Mouse (Mus musculus) lung, postnatal 0 days (tissue): ENCODE data around the gene Slc18a3. TPM values are rescaled to one million over a fixed set of nuclear protein-coding genes. Genes with fewer than 3 reads are reported as not detected.

Experiments
- ATAC-seq: fragments of 200-750 bp; cut with Nextera tagmentation; 2 replicates; pipeline ENCODE4 v1.8.0; 2017; ENCODE audit warnings: moderate library complexity
- DNase-seq: peaks from one replicate; pipeline ENCODE4 v3.0.0-alpha.2; 2016; ENCODE audit warnings: low spot score
- H3K27ac ChIP-seq: fragments of 300-500 bp; sonication (generic); 2 replicates; pipeline ENCODE4 v1.5.1; 2014; ENCODE audit warnings: antibody characterized with exemption, mild to moderate bottlenecking, low read length, mixed read lengths
- H3K27me3 ChIP-seq: fragments of 300-500 bp; sonication (generic); replicated peaks from 2 replicates; pipeline ENCODE4 v1.6.1; 2014; ENCODE audit warnings: low read length, mixed read lengths; ENCODE audit not compliant: insufficient read depth
- H3K36me3 ChIP-seq: fragments of 300-500 bp; sonication (generic); 2 replicates; pipeline ENCODE4 v1.6.1; 2014; ENCODE audit warnings: low read length, mixed read lengths; ENCODE audit not compliant: insufficient read depth
- H3K4me1 ChIP-seq: fragments of 300-500 bp; sonication (generic); 2 replicates; pipeline ENCODE4 v1.6.1; 2014; ENCODE audit warnings: antibody characterized with exemption, low read depth, low read length, mixed read lengths; ENCODE audit not compliant: insufficient read depth
- H3K4me2 ChIP-seq: fragments of 300-500 bp; sonication (generic); replicated peaks from 2 replicates; pipeline ENCODE4 v1.6.1; 2014; ENCODE audit warnings: low read depth, mild to moderate bottlenecking, low read length, moderate library complexity, mixed read lengths
- H3K4me3 ChIP-seq: fragments of 300-500 bp; sonication (generic); 2 replicates; pipeline ENCODE4 v1.5.1; 2014; ENCODE audit warnings: low read depth, low read length
- H3K9ac ChIP-seq: fragments of 300-500 bp; sonication (generic); replicated peaks from 2 replicates; pipeline ENCODE4 v1.6.1; 2014; ENCODE audit warnings: low read depth, mild to moderate bottlenecking
- H3K9me3 ChIP-seq: fragments of 300-500 bp; sonication (generic); 2 replicates; pipeline ENCODE4 v1.6.1; 2016; ENCODE audit warnings: low read length, mixed read lengths
- CTCF ChIP-seq: IDR thresholded peaks from 2 replicates; pipeline ENCODE4 v1.5.1; 2016; ENCODE audit warnings: antibody characterized with exemption, mild to moderate bottlenecking
- EP300 ChIP-seq: IDR thresholded peaks from 2 replicates; pipeline ENCODE4 v1.6.1; 2016; ENCODE audit warnings: antibody characterized with exemption, mild to moderate bottlenecking, control low read depth
- WGBS: fragments of 180-500 bp; shearing (Covaris S2); extraction: QIAGEN DNeasy Blood & Tissue Kit; methylation state at CpG from one replicate; pipeline ENCODE4 v1.1.7; 2014; 5-methylcytosine and 5-hydroxymethylcytosine counted together
- polyA plus RNA-seq: library from polyadenylated mRNA; unstranded; fragments of >200 nt; fragmentation: Nextera tagmentation; extraction: Ambion mirVana; gene quantifications from 2 replicates; pipeline ENCODE4 v1.2.1, GENCODE M21; 2015

Gene Slc18a3
- polyA plus RNA-seq, 1 experiment from 2014 or later = not detected

- ATAC-seq (peak; percentile 72), DNase-seq (peak; percentile 50)
- H3K9me3 ChIP-seq = no peaks in the 10 kb centered on the region
- peak overlapping the region; percentile 39 for H3K4me2 ChIP-seq
- H3K27me3 ChIP-seq = no peaks in the 10 kb centered on the region
- 8% methylated on average over 13 of the region's 13 CpGs for WGBS
- no peak overlapping the region for H3K9ac ChIP-seq
- H3K27ac ChIP-seq = no peak overlapping the region
- 0 out of 2 replicates have a peak overlapping the region, but pooled peaks have one; percentile 6 for H3K4me3 ChIP-seq
- no peaks in the 10 kb centered on the region for H3K4me1 ChIP-seq
- H3K36me3 ChIP-seq = no peaks in the 10 kb centered on the region
- TF ChIP-seq EP300 = no peak
- TF ChIP-seq CTCF = no peak
Observed at GRCm38 (mm10) chr14:32492521-32492920, 27.9 kb upstream of the Slc18a3 start.

- Histone ChIP-seq H3K36me3 (no peaks in the 10 kb centered on the region), H3K4me1 (no peaks in the 10 kb centered on the region), H3K9ac (no peak overlapping the region), H3K27me3 (no peaks in the 10 kb centered on the region), H3K4me2 (no peak overlapping the region), H3K9me3 (no peaks in the 10 kb centered on the region), H3K4me3 (no peak overlapping the region), H3K27ac (no peak overlapping the region)
- ATAC-seq (no peak), DNase-seq (peak; percentile 67)
- TF ChIP-seq CTCF = peak; percentile 89
- no peak for TF ChIP-seq EP300
- WGBS = 4% methylated on average over 3 of the region's 3 CpGs
Observed at GRCm38 (mm10) chr14:32482061-32482460, 17.4 kb upstream of the Slc18a3 start.

- H3K9ac ChIP-seq = no peak overlapping the region
- no peaks in the 10 kb centered on the region for H3K36me3 ChIP-seq
- H3K4me1 ChIP-seq = no peaks in the 10 kb centered on the region
- DNase-seq = no peak
- H3K27me3 ChIP-seq = no peaks in the 10 kb centered on the region
- H3K4me3 ChIP-seq = no peak overlapping the region
- no peaks in the 10 kb centered on the region for H3K9me3 ChIP-seq
- no peak overlapping the region for H3K4me2 ChIP-seq
- TF ChIP-seq CTCF = no peak
- no peak for TF ChIP-seq EP300
- WGBS = 35% methylated on average over 1 of the region's 1 CpGs
- H3K27ac ChIP-seq = no peak overlapping the region
- no peak for ATAC-seq
Observed at GRCm38 (mm10) chr14:32477581-32477980, 12.9 kb upstream of the Slc18a3 start.

- 72% methylated on average over 6 of the region's 6 CpGs for WGBS
- H3K27me3 ChIP-seq = no peaks in the 10 kb centered on the region
- DNase-seq = no peak
Observed at GRCm38 (mm10) chr14:32476559-32476958, 11.9 kb upstream of the Slc18a3 start.

GRCm38 (mm10) chr14:32472996-32473395 is 8.3 kb upstream of the Slc18a3 start:
- TF ChIP-seq CTCF (peak; percentile 79), EP300 (no peak)
- DNase-seq (peak; percentile 61), ATAC-seq (no peak)

More at GRCm38 (mm10) chr14:32476559-32476958, 11.9 kb upstream of the Slc18a3 start:
- TF ChIP-seq EP300 (no peak), CTCF (no peak)
- ATAC-seq = no peak
- no peaks in the 10 kb centered on the region for H3K36me3 ChIP-seq
- no peaks in the 10 kb centered on the region for H3K4me1 ChIP-seq
- H3K9ac ChIP-seq = no peak overlapping the region
- no peak overlapping the region for H3K27ac ChIP-seq
- no peaks in the 10 kb centered on the region for H3K9me3 ChIP-seq
- H3K4me2 ChIP-seq = no peak overlapping the region
- H3K4me3 ChIP-seq = no peak overlapping the region

GRCm38 (mm10) chr14:32467606-32468005 is 3.0 kb upstream of the Slc18a3 start:
- H3K27me3 ChIP-seq = peaks cover 40% of the 10 kb centered on the region
- H3K9ac ChIP-seq = no peak overlapping the region
- no peak for ATAC-seq
- H3K4me3 ChIP-seq = no peak overlapping the region
- H3K27ac ChIP-seq = no peak overlapping the region
- H3K4me2 ChIP-seq = no peak overlapping the region
- WGBS = 2% methylated on average over 5 of the region's 5 CpGs
- H3K9me3 ChIP-seq = no peaks in the 10 kb centered on the region
- H3K36me3 ChIP-seq = no peaks in the 10 kb centered on the region
- H3K4me1 ChIP-seq = no peaks in the 10 kb centered on the region
- DNase-seq = peak; percentile 51
- TF ChIP-seq CTCF = no peak
- no peak for TF ChIP-seq EP300

More at GRCm38 (mm10) chr14:32472996-32473395, 8.3 kb upstream of the Slc18a3 start:
- Histone ChIP-seq H3K36me3 (no peaks in the 10 kb centered on the region), H3K27me3 (no peaks in the 10 kb centered on the region), H3K4me2 (no peak overlapping the region), H3K4me3 (no peak overlapping the region), H3K27ac (no peak overlapping the region), H3K9ac (no peak overlapping the region), H3K4me1 (no peaks in the 10 kb centered on the region), H3K9me3 (no peaks in the 10 kb centered on the region)
- WGBS = 6% methylated on average over 4 of the region's 4 CpGs

- H3K9me3 ChIP-seq = no peaks in the 10 kb centered on the region
- 15% methylated on average over 13 of the region's 13 CpGs for WGBS
- H3K27ac ChIP-seq = no peak within 1 kb of the TSS
- TF ChIP-seq CTCF (no peak), EP300 (no peak)
- ATAC-seq (no peak), DNase-seq (no peak)
- H3K4me3 ChIP-seq = peak within 1 kb of the TSS; percentile 15; the same call in 1 of the 2 replicates
- no peaks in the 10 kb centered on the region for H3K4me1 ChIP-seq
- H3K27me3 ChIP-seq = peaks cover 56% of the 10 kb centered on the region
- H3K36me3 ChIP-seq = no peaks in the 10 kb centered on the region
- H3K4me2 ChIP-seq = peak within 1 kb of the TSS; percentile 22
- H3K9ac ChIP-seq = no peak within 1 kb of the TSS
Observed at GRCm38 (mm10) chr14:32465889-32466288, 1.2 kb upstream of the Slc18a3 start, which contains the start of gene Chat. TSS of gene Chat (minus strand) at chr14:32465989.
